Mouse (Mus musculus): ENCODE data around the gene Hist1h4b. TPM values are rescaled to one million over a fixed set of nuclear protein-coding genes. Genes with fewer than 3 reads are reported as not detected.

Gene Hist1h4b
- polyA plus RNA-seq (2012; rRNA removed): 5.1 TPM in 1 of 2 replicates, not detected in the other

GRCm38 (mm10) chr13:23756790-23757189 lies at the start of gene Hist1h4b:
Hist1h4b (plus strand) TSS chr13:23757013.

GRCm38 (mm10) chr13:23710374-23711089 lies 46.3 kb upstream of the Hist1h4b start, which contains the start of gene Hfe:
Hfe (minus strand) TSS chr13:23710854.

GRCm38 (mm10) chr13:23738677-23739068 lies 18.1 kb upstream of the Hist1h4b start, which contains the start of gene Hist1h1c:
Hist1h1c (plus strand) TSS chr13:23738808.

GRCm38 (mm10) chr13:23745381-23746161 lies 11.2 kb upstream of the Hist1h4b start, which contains the start of gene Hist1h3c:
Hist1h3c (minus strand) TSS chr13:23745602.

GRCm38 (mm10) chr13:23746201-23747080 lies 10.4 kb upstream of the Hist1h4b start, which contains the start of gene Hist1h2bb:
Hist1h2bb (plus strand) TSS chr13:23746734.

GRCm38 (mm10) chr13:23750839-23751477 lies 5.9 kb upstream of the Hist1h4b start, which contains the start of gene Hist1h2ab:
Hist1h2ab (plus strand) TSS chr13:23751126.

GRCm38 (mm10) chr13:23752067-23752741 lies 4.6 kb upstream of the Hist1h4b start, which contains the start of gene Hist1h3b:
Hist1h3b (plus strand) TSS chr13:23752267.

GRCm38 (mm10) chr13:23760972-23761864 lies 4.4 kb downstream of the Hist1h4b start, which contains the start of gene Hist1h4a:
Hist1h4a (minus strand) TSS chr13:23761230.

GRCm38 (mm10) chr13:23761871-23762821 lies 5.3 kb downstream of the Hist1h4b start, which contains the start of gene Hist1h3a:
Hist1h3a (minus strand) TSS chr13:23762386.

GRCm38 (mm10) chr13:23763586-23764323 lies 6.9 kb downstream of the Hist1h4b start, which contains the start of gene Hist1h1a:
Hist1h1a (plus strand) TSS chr13:23763666.

GRCm38 (mm10) chr13:23769613-23770012 lies 12.8 kb downstream of the Hist1h4b start, which contains the start of gene Trim38:
Trim38 (plus strand) TSS chr13:23769913.

GRCm38 (mm10) chr13:23806422-23807052 lies 49.7 kb downstream of the Hist1h4b start, which contains the start of gene Slc17a2:
Slc17a2 (plus strand) TSS chr13:23806993.

Other genes with a start within 250 kb of the Hist1h4b start
- 10.2 and 16.4 TPM in 2 replicates for gene Hist1h4h, start 226.0 kb upstream of the Hist1h4b start, polyA plus RNA-seq (2012; rRNA removed)
- 126 and 148 TPM in 2 replicates for gene Hist1h2af, start 223.1 kb upstream of the Hist1h4b start, polyA plus RNA-seq (2012; rRNA removed)
- 15.8 and 18.3 TPM in 2 replicates for gene Hist1h3g, start 221.6 kb upstream of the Hist1h4b start, polyA plus RNA-seq (2012; rRNA removed)
- 0.87 and 1.9 TPM in 2 replicates for gene Hist1h2bh, start 213.6 kb upstream of the Hist1h4b start, polyA plus RNA-seq (2012; rRNA removed)
- 4.2 and 5.6 TPM in 2 replicates for gene Hist1h3f, start 213.0 kb upstream of the Hist1h4b start, polyA plus RNA-seq (2012; rRNA removed)
- 2.2 and 2.4 TPM in 2 replicates for gene Hist1h4f, start 205.4 kb upstream of the Hist1h4b start, polyA plus RNA-seq (2012; rRNA removed)
- 0.04 and 0.10 TPM in 2 replicates for gene Hist1h1d, start 203.8 kb upstream of the Hist1h4b start, polyA plus RNA-seq (2012; rRNA removed)
- gene Hist1h3e, start 194.6 kb upstream of the Hist1h4b start, polyA plus RNA-seq (2012; rRNA removed): 13.8 and 14.4 TPM in 2 replicates
- gene Hist1h2ae, start 185.8 kb upstream of the Hist1h4b start, polyA plus RNA-seq (2012; rRNA removed): 3.3 and 7.8 TPM in 2 replicates
- gene Hist1h2bg, start 185.6 kb upstream of the Hist1h4b start, polyA plus RNA-seq (2012; rRNA removed): 15.0 and 22.9 TPM in 2 replicates
- gene Hist1h2bf, start 182.8 kb upstream of the Hist1h4b start, polyA plus RNA-seq (2012; rRNA removed): 5.2 and 7.1 TPM in 2 replicates
- gene Hist1h2ad, start 182.6 kb upstream of the Hist1h4b start, polyA plus RNA-seq (2012; rRNA removed): 2.5 and 3.6 TPM in 2 replicates
- gene Hist1h3d, start 181.2 kb upstream of the Hist1h4b start, polyA plus RNA-seq (2012; rRNA removed): 5.2 and 6.2 TPM in 2 replicates
- gene Hist1h4d, start 175.4 kb upstream of the Hist1h4b start, polyA plus RNA-seq (2012; rRNA removed): 3.2 and 3.6 TPM in 2 replicates
- gene Hist1h2be, start 135.9 kb upstream of the Hist1h4b start, polyA plus RNA-seq (2012; rRNA removed): 1.1 TPM in 2 replicates
- 0.74 and 1.3 TPM in 2 replicates for gene Hist1h1e, start 134.5 kb upstream of the Hist1h4b start, polyA plus RNA-seq (2012; rRNA removed)
- gene Hist1h2ac, start 73.1 kb upstream of the Hist1h4b start, polyA plus RNA-seq (2012; rRNA removed): 0.47 and 0.76 TPM in 2 replicates
- 117 and 165 TPM in 2 replicates for gene Hist1h2bc, start 72.8 kb upstream of the Hist1h4b start, polyA plus RNA-seq (2012; rRNA removed)
- not detected in 2 replicates for gene Hist1h1t, start 61.2 kb upstream of the Hist1h4b start, polyA plus RNA-seq (2012; rRNA removed)
- 2.2 and 4.1 TPM in 2 replicates for gene Hist1h4c, start 58.6 kb upstream of the Hist1h4b start, polyA plus RNA-seq (2012; rRNA removed)
- 3.3 and 4.5 TPM in 2 replicates for gene Hfe, start 46.2 kb upstream of the Hist1h4b start, polyA plus RNA-seq (2012; rRNA removed)
- gene Hist1h1c, start 18.2 kb upstream of the Hist1h4b start, polyA plus RNA-seq (2012; rRNA removed): 24.5 and 35.7 TPM in 2 replicates
- 7.1 and 11.9 TPM in 2 replicates for gene Hist1h3c, start 11.4 kb upstream of the Hist1h4b start, polyA plus RNA-seq (2012; rRNA removed)
- gene Hist1h2bb, start 10.3 kb upstream of the Hist1h4b start, polyA plus RNA-seq (2012; rRNA removed): 3.8 and 4.6 TPM in 2 replicates
- 5.1 and 8.7 TPM in 2 replicates for gene Hist1h2ab, start 5.9 kb upstream of the Hist1h4b start, polyA plus RNA-seq (2012; rRNA removed)
- 10.6 and 14.9 TPM in 2 replicates for gene Hist1h3b, start 4.7 kb upstream of the Hist1h4b start, polyA plus RNA-seq (2012; rRNA removed)
- 1.1 and 3.0 TPM in 2 replicates for gene Hist1h4a, start 4.2 kb downstream of the Hist1h4b start, polyA plus RNA-seq (2012; rRNA removed)
- 10.0 and 13.1 TPM in 2 replicates for gene Hist1h3a, start 5.4 kb downstream of the Hist1h4b start, polyA plus RNA-seq (2012; rRNA removed)
- 0.09 and 0.20 TPM in 2 replicates for gene Hist1h1a, start 6.7 kb downstream of the Hist1h4b start, polyA plus RNA-seq (2012; rRNA removed)
- not detected in 2 replicates for gene Trim38, start 12.9 kb downstream of the Hist1h4b start, polyA plus RNA-seq (2012; rRNA removed)
- not detected in 2 replicates for gene Slc17a2, start 50.0 kb downstream of the Hist1h4b start, polyA plus RNA-seq (2012; rRNA removed)
- gene Slc17a3, start 82.4 kb downstream of the Hist1h4b start, polyA plus RNA-seq (2012; rRNA removed): not detected in 2 replicates
- 0.04 TPM in 1 of 2 replicates, not detected in the other for gene Slc17a1, start 110.7 kb downstream of the Hist1h4b start, polyA plus RNA-seq (2012; rRNA removed)
- 0.05 and 0.06 TPM in 2 replicates for gene Slc17a4, start 158.0 kb downstream of the Hist1h4b start, polyA plus RNA-seq (2012; rRNA removed)
- not detected in 2 replicates for gene Hist1h2ba, start 177.1 kb downstream of the Hist1h4b start, polyA plus RNA-seq (2012; rRNA removed)
- not detected in 2 replicates for gene Hist1h2aa, start 177.4 kb downstream of the Hist1h4b start, polyA plus RNA-seq (2012; rRNA removed)
- 0.76 and 1.1 TPM in 2 replicates for gene Scgn, start 234.2 kb downstream of the Hist1h4b start, polyA plus RNA-seq (2012; rRNA removed)

All from stomach, adult 2 months (tissue).